Mouse (Mus musculus) heart, adult 2 months (tissue): ENCODE data around the gene Grb10. TPM values are rescaled to one million over a fixed set of nuclear protein-coding genes. Genes with fewer than 3 reads are reported as not detected.

Experiments used
- DNase-seq, 2 experiments: peaks; one replicate each; pipeline ENCODE4 v3.0.0; 2021
- H3K27ac ChIP-seq: fragments of 200-600 bp; 2 replicates; pipeline ENCODE4 v1.8.1; 2022
- H3K27me3 ChIP-seq: fragments of 200-500 bp; 2 replicates; pipeline ENCODE4 v1.6.1; 2012; ENCODE audit warnings: mild to moderate bottlenecking, low read length, inconsistent platforms, mixed read lengths; ENCODE audit not compliant: control insufficient read depth, insufficient read depth
- H3K36me3 ChIP-seq: fragments of 200-500 bp; 2 replicates; pipeline ENCODE4 v1.6.1; 2012; ENCODE audit warnings: low read length, inconsistent platforms; ENCODE audit not compliant: control insufficient read depth, insufficient read depth
- H3K4me1 ChIP-seq: fragments of 200-500 bp; 2 replicates; pipeline ENCODE4 v1.6.1; 2011; ENCODE audit warnings: low read length; ENCODE audit not compliant: control insufficient read depth, insufficient read depth
- H3K4me3 ChIP-seq: fragments of 200-600 bp; 2 replicates; pipeline ENCODE4 v1.8.1; 2022
- H3K79me2 ChIP-seq: fragments of 200-500 bp; replicated peaks from 2 replicates; pipeline ENCODE4 v1.6.1; 2012; ENCODE audit warnings: mild to moderate bottlenecking, inconsistent platforms, low read length, moderate library complexity, mixed read lengths; ENCODE audit not compliant: control insufficient read depth, insufficient read depth
- H3K9ac ChIP-seq: fragments of 200-500 bp; 2 replicates; pipeline ENCODE4 v1.6.1; 2012; ENCODE audit warnings: low read depth, mild to moderate bottlenecking, control low read depth, inconsistent platforms, low read length, mixed read lengths
- CTCF ChIP-seq: fragments of 200-600 bp; IDR thresholded peaks from 2 replicates; pipeline ENCODE4 v1.8.1; 2022; ENCODE audit warnings: antibody characterized with exemption, mild to moderate bottlenecking, moderate library complexity
- EP300 ChIP-seq: fragments of 200-500 bp; IDR thresholded peaks from 2 replicates; pipeline ENCODE4 v1.6.1; 2011; ENCODE audit warnings: low read depth, low read length, control low read depth; ENCODE audit not compliant: insufficient read depth
- POLR2A ChIP-seq: fragments of 200-500 bp; IDR thresholded peaks from 2 replicates; pipeline ENCODE4 v1.6.1; 2011; ENCODE audit warnings: mild to moderate bottlenecking, low read depth, low read length, control low read depth; ENCODE audit not compliant: insufficient read depth
- WGBS: fragments of 180-500 bp; shearing (Covaris S2); methylation state at CpG from one replicate; pipeline ENCODE4 v1.1.7; 2018; 5-methylcytosine and 5-hydroxymethylcytosine counted together
- intact Hi-C: fragments of 180-260 bp; cut with DNase I; formaldehyde crosslinking; loops from one replicate; pipeline ENCODE4 v1.15.1; 2025
- polyA plus RNA-seq: library from polyadenylated mRNA; depleted of rRNA; stranded (reverse); fragments of >200 nt; gene quantifications from 2 replicates; pipeline ENCODE4 v1.2.3, GENCODE M21; 2012; rRNA removed
- total RNA-seq, 2 experiments: library from RNA; stranded (reverse); gene quantifications; 2 replicates each; pipeline ENCODE4 v1.2.3; 2021

Grb10 gene
- total and polyA plus RNA-seq, 3 experiments: 36.9 to 66.2 (median 65.1) TPM

- Histone ChIP-seq H3K9ac (no peak overlapping the region), H3K4me3 (no peak overlapping the region), H3K36me3 (no peaks in the 10 kb centered on the region), H3K4me1 (no peaks in the 10 kb centered on the region), H3K27me3 (no peaks in the 10 kb centered on the region), H3K79me2 (no peaks in the 10 kb centered on the region), H3K27ac (no peak overlapping the region)
- 60% methylated on average over 11 of the region's 11 CpGs for WGBS
- no peak for TF ChIP-seq EP300
- no peak for TF ChIP-seq POLR2A
- TF ChIP-seq CTCF: no peak
- DNase-seq: no peak
- intact Hi-C loops: no loop called here
Observed at GRCm38 (mm10) chr11:11884533-11885245, 153.8 kb downstream of the Grb10 start.

- H3K27ac ChIP-seq: no peak overlapping the region
- DNase-seq: no peak
- TF ChIP-seq POLR2A (no peak), EP300 (no peak)
- intact Hi-C loops: no loop called here
- H3K27me3 ChIP-seq: no peaks in the 10 kb centered on the region
- H3K9ac ChIP-seq: no peak overlapping the region
- no peaks in the 10 kb centered on the region for H3K79me2 ChIP-seq
- no peaks in the 10 kb centered on the region for H3K36me3 ChIP-seq
- 29% methylated on average over 1 of the region's 1 CpGs for WGBS
- H3K4me3 ChIP-seq: no peak overlapping the region
- H3K4me1 ChIP-seq: peaks cover 5% of the 10 kb centered on the region
Observed at GRCm38 (mm10) chr11:11881783-11882155, 156.7 kb downstream of the Grb10 start.

- H3K4me1 ChIP-seq: peaks cover 5% of the 10 kb centered on the region
- H3K79me2 ChIP-seq: no peaks in the 10 kb centered on the region
- H3K27me3 ChIP-seq: no peaks in the 10 kb centered on the region
- H3K27ac ChIP-seq: no peak overlapping the region
- intact Hi-C loops: no loop called here
- TF ChIP-seq EP300 (no peak), POLR2A (no peak), CTCF (no peak)
- WGBS: 60% methylated on average over 13 of the region's 13 CpGs
- H3K36me3 ChIP-seq: no peaks in the 10 kb centered on the region
- no peak overlapping the region for H3K4me3 ChIP-seq
- DNase-seq: no peak
- no peak overlapping the region for H3K9ac ChIP-seq
Observed at GRCm38 (mm10) chr11:11881026-11881782, 157.3 kb downstream of the Grb10 start.

Other genes starting within 250 kb of the Grb10 start
- gene Fignl1, start 229.7 kb downstream of the Grb10 start, total RNA-seq: under 1 TPM; 0.21 to 0.30 TPM
- 0.15 and 1.2 TPM in 2 replicates for gene Fignl1, start 229.7 kb downstream of the Grb10 start, polyA plus RNA-seq
- gene Ddc, start 140.5 kb downstream of the Grb10 start, total RNA-seq: 1 to 10 TPM in 1 of 2 experiments, under 1 TPM in 1; 0.91 to 1.3 TPM
- 2.3 and 4.4 TPM in 2 replicates for gene Ddc, start 140.5 kb downstream of the Grb10 start, polyA plus RNA-seq